Mouse (Mus musculus) midbrain, embryonic 15.5 days (tissue): ENCODE results near the gene Msmo1. TPM values are rescaled to one million over a fixed set of nuclear protein-coding genes. Genes with fewer than 3 reads are reported as not detected.

Source experiments
- ATAC-seq: fragments of 200-750 bp; cut with Nextera tagmentation; replicated peaks from 2 replicates; pipeline ENCODE4 v1.8.0; 2017; ENCODE audit warnings: moderate TSS enrichment
- H3K27ac ChIP-seq: fragments of 300-500 bp; sonication (generic); 2 replicates; pipeline ENCODE4 v1.5.1; 2015; ENCODE audit warnings: mild to moderate bottlenecking, inconsistent platforms
- H3K27me3 ChIP-seq: fragments of 300-500 bp; sonication (generic); replicated peaks from 2 replicates; pipeline ENCODE4 v1.6.1; 2015; ENCODE audit warnings: inconsistent platforms
- H3K36me3 ChIP-seq: fragments of 300-500 bp; sonication (generic); replicated peaks from 2 replicates; pipeline ENCODE4 v1.6.1; 2015; ENCODE audit warnings: inconsistent platforms
- H3K4me1 ChIP-seq: fragments of 300-500 bp; sonication (generic); 2 replicates; pipeline ENCODE4 v1.6.1; 2015; ENCODE audit warnings: inconsistent platforms
- H3K4me2 ChIP-seq: fragments of 300-500 bp; sonication (generic); 2 replicates; pipeline ENCODE4 v1.6.1; 2015; ENCODE audit warnings: inconsistent platforms, mild to moderate bottlenecking, moderate library complexity
- H3K4me3 ChIP-seq: fragments of 300-500 bp; sonication (generic); 2 replicates; pipeline ENCODE4 v1.5.1; 2015; ENCODE audit warnings: mild to moderate bottlenecking, inconsistent platforms
- H3K9ac ChIP-seq: fragments of 300-500 bp; sonication (generic); 2 replicates; pipeline ENCODE4 v1.6.1; 2015; ENCODE audit warnings: mild to moderate bottlenecking, inconsistent platforms
- H3K9me3 ChIP-seq: fragments of 300-500 bp; sonication (generic); 2 replicates; pipeline ENCODE4 v1.6.1; 2016; ENCODE audit warnings: inconsistent platforms
- WGBS: fragments of 180-500 bp; shearing (Covaris S2); methylation state at CpG from one replicate; pipeline ENCODE4 v1.1.7; 2015; ENCODE audit warnings: mixed read lengths; 5-methylcytosine and 5-hydroxymethylcytosine counted together
- polyA plus RNA-seq: library from polyadenylated mRNA; unstranded; fragments of >200 nt; fragmentation: Nextera tagmentation; extraction: Ambion mirVana; gene quantifications from 2 replicates; pipeline ENCODE4 v1.2.1, GENCODE M21; 2015

Msmo1 gene
- 153 and 156 TPM in 2 replicates for polyA plus RNA-seq

DNA sequence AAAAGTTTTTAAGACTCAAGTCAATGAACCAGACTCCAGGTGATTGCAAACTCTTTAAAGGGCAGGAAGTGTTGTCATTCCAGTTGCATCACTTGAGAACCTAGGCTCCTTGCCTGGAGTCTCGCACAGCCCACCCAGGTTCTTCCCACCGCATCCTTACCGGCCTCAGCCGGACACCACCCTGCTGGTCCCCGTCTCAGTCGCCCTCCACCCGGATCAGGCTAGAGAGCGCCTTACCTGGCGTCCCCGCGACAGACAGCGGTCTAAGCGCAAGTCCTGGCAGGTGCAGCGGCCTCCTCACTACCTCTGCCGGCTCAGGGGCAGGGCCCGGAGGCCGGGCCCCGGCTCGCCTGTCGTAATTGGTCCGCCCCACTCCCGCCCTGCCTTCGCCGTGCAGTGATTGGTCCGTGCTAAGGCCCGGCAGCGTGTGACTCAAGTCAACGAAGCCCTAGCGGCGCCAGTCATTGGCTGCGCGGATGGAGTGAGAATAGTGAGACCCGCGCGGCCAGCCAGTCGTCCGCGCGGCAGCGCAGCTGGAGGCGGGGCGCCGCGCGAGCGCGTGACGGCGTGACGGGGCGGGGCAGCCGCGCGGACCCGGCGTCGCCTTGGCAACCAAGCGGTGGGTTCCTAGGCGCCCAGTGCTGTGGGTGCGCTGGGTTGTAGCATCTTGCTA is at the start of gene Msmo1:
Msmo1 (minus strand) TSS at position 522 of the 673 bp plus-strand sequence.
- no peaks in the 10 kb centered on the region for H3K9me3 ChIP-seq
- peaks cover 5% of the 10 kb centered on the region; the same call in 1 of the 2 replicates for H3K36me3 ChIP-seq
- peaks cover 44% of the 10 kb centered on the region for H3K4me1 ChIP-seq

GRCm38 (mm10) chr8:64781947-64782346 is 48.4 kb upstream of the Msmo1 start:
- WGBS = 86% methylated on average over 6 of the region's 6 CpGs
- ATAC-seq = no peak
- Histone ChIP-seq H3K27ac (no peak overlapping the region), H3K9me3 (no peaks in the 10 kb centered on the region), H3K27me3 (no peaks in the 10 kb centered on the region), H3K36me3 (no peaks in the 10 kb centered on the region), H3K4me1 (no peaks in the 10 kb centered on the region), H3K9ac (no peak overlapping the region), H3K4me3 (no peak overlapping the region), H3K4me2 (no peak overlapping the region)

More for the DNA sequence above, at the start of gene Msmo1:
- WGBS = under 1% methylated on average over 60 of the region's 60 CpGs
- Histone ChIP-seq H3K27ac (peak within 1 kb of the TSS; percentile 92), H3K9ac (peak within 1 kb of the TSS; percentile 75), H3K4me2 (peak within 1 kb of the TSS; percentile 51), H3K4me3 (peak within 1 kb of the TSS; percentile 81), H3K27me3 (no peaks in the 10 kb centered on the region)
- peak; percentile 100 for ATAC-seq

DNA sequence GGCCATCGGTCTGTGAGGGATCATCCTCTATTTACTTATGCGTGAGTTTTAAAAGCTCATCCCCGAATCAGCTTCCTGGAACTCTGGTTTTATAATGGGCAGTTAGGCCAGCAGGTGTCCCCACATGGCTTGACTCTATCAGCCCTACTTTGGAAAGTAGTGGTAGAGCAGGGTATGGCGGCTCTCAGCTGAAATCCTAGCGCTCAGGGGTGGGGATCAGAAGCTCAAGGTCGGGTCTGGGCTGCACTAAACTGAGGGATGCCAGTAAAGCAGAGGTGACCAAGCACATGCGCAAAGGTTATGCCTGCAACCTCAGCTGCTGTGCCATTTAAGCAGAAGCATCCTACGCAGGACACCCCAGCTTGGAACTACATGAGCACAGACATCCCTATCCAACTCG is 44.3 kb upstream of the Msmo1 start:
- H3K4me1 ChIP-seq = no peaks in the 10 kb centered on the region
- no peaks in the 10 kb centered on the region for H3K27me3 ChIP-seq
- no peak overlapping the region for H3K9ac ChIP-seq
- no peak overlapping the region for H3K27ac ChIP-seq
- H3K9me3 ChIP-seq = no peaks in the 10 kb centered on the region
- 0 out of 2 replicates have a peak, but pooled peaks have one; percentile 18 for ATAC-seq
- 73% methylated on average over 9 of the region's 9 CpGs for WGBS
- no peaks in the 10 kb centered on the region for H3K36me3 ChIP-seq
- H3K4me3 ChIP-seq = no peak overlapping the region
- H3K4me2 ChIP-seq = no peak overlapping the region

DNA sequence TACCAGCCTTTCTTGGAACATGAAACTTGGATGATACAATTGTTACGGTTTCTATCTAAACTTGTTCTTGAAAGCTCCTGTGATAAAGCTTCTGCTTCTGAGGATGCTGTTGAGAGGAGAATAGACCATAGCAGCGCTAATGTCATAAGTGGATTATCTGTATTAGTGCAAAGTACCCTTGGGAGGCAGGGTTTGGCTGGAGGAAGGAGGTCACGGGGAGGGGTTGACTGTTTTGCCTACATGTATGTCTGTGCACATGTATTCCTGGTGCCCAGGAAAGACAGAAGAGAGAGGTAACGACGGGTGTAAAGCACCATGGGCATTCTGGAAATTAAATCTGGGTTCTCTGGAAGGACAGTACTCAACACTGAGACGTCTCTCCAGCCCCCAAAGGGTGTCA is 40.5 kb upstream of the Msmo1 start:
- Histone ChIP-seq H3K4me3 (no peak overlapping the region), H3K9me3 (no peaks in the 10 kb centered on the region), H3K36me3 (no peaks in the 10 kb centered on the region), H3K4me1 (no peaks in the 10 kb centered on the region), H3K4me2 (no peak overlapping the region), H3K27me3 (no peaks in the 10 kb centered on the region), H3K27ac (no peak overlapping the region), H3K9ac (no peak overlapping the region)
- no peak for ATAC-seq
- WGBS = 93% methylated on average over 6 of the region's 6 CpGs

DNA sequence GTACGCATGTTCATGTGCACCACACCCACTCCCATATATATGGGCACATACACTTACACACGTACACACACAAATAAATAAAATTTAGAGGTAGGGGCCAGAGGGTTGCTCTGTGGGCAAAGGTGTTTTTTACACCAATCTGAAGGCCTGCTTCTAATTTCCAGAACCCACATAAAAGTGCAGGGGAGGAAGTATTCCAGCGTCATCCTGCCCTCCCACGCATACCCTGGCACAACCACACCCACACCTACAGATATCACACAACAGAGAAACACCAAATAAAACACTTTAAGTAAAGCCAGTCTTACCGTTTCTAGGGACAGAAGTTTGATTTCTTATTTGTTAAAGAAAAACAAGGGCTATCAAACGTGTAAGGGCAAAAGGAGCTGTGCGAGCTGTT is 37.2 kb upstream of the Msmo1 start:
- Histone ChIP-seq H3K4me2 (no peak overlapping the region), H3K9me3 (no peaks in the 10 kb centered on the region), H3K4me3 (no peak overlapping the region), H3K36me3 (no peaks in the 10 kb centered on the region), H3K9ac (no peak overlapping the region), H3K27ac (no peak overlapping the region), H3K27me3 (no peaks in the 10 kb centered on the region), H3K4me1 (no peaks in the 10 kb centered on the region)
- ATAC-seq = no peak
- 91% methylated on average over 7 of the region's 7 CpGs for WGBS

- ATAC-seq = no peak
- H3K9ac ChIP-seq = no peak overlapping the region
- H3K36me3 ChIP-seq = no peaks in the 10 kb centered on the region
- H3K4me3 ChIP-seq = no peak overlapping the region
- WGBS = 79% methylated on average over 7 of the region's 7 CpGs
- H3K4me2 ChIP-seq = no peak overlapping the region
- H3K27ac ChIP-seq = no peak overlapping the region
- H3K27me3 ChIP-seq = no peaks in the 10 kb centered on the region
- H3K4me1 ChIP-seq = no peaks in the 10 kb centered on the region
- H3K9me3 ChIP-seq = no peaks in the 10 kb centered on the region
These were observed 36.0 kb upstream of the Msmo1 start for GRCm38 (mm10) chr8:64769586-64769985.

DNA sequence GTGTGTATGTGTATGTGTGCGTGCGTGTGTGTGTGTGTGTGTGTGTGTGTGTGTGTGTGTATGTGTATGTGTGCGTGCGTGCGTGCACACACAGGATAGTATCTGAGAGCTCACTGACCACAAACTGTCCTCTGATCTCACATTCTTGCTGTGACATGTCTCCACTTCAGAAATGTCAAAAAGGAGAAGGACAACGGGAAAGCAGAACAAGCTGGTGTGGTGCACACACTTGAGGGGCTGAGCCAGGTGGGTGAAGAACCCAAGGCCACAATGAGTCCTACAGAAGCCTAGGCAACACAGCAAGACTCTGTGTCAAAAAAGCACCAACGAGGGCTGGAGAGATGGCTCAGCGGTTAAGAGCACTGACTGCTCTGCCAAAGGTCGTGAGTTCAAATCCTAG is 35.1 kb upstream of the Msmo1 start:
- H3K9ac ChIP-seq = no peak overlapping the region
- H3K4me1 ChIP-seq = no peaks in the 10 kb centered on the region
- H3K27ac ChIP-seq = no peak overlapping the region
- no peaks in the 10 kb centered on the region for H3K36me3 ChIP-seq
- WGBS = 91% methylated on average over 7 of the region's 9 CpGs
- H3K27me3 ChIP-seq = no peaks in the 10 kb centered on the region
- H3K9me3 ChIP-seq = no peaks in the 10 kb centered on the region
- H3K4me2 ChIP-seq = no peak overlapping the region
- ATAC-seq = no peak
- H3K4me3 ChIP-seq = no peak overlapping the region

DNA sequence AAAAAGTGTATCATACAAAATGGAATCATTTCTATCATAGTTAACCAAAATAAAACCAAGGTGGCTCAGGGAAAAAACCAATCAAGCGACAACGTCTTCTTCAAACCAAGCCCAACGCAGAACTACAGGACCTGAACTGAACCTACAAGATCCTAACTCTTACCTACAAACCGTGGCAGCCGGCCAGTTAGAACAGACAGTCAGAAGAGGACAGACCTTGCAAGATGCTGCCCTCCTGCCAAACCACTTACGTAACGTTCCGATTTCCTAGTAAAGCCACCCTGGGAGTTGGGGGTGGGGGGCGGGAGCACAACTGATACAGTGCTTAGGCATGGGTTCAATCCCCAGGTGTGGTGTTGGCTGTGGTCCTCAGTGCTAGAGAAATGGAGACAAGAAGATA is 33.5 kb upstream of the Msmo1 start:
- WGBS = 94% methylated on average over 9 of the region's 9 CpGs
- H3K36me3 ChIP-seq = no peaks in the 10 kb centered on the region
- H3K4me3 ChIP-seq = no peak overlapping the region
- H3K27ac ChIP-seq = no peak overlapping the region
- no peaks in the 10 kb centered on the region for H3K27me3 ChIP-seq
- no peaks in the 10 kb centered on the region for H3K9me3 ChIP-seq
- no peak for ATAC-seq
- no peak overlapping the region for H3K9ac ChIP-seq
- H3K4me2 ChIP-seq = no peak overlapping the region
- no peaks in the 10 kb centered on the region for H3K4me1 ChIP-seq

DNA sequence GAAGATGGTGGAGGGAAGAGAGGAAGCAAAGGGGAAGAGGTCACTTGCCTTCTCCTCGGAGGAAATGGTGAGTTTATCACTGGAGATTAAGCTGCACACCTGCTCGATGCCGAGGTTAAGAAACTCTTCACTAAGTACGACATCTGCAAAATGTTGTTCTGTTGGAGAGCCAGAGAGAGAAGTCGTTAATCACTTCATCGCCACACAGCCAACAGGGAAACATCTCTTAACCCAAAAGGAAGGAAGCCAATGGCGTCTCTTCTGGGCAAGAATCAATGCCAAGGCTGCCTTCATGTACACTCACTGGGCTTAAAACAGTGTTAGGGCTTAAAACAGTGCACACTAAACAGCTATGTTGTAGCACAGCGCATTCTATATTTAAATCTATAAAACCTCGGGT is 30.5 kb upstream of the Msmo1 start:
- H3K4me3 ChIP-seq = no peak overlapping the region
- H3K4me2 ChIP-seq = no peak overlapping the region
- no peak for ATAC-seq
- no peaks in the 10 kb centered on the region for H3K4me1 ChIP-seq
- no peaks in the 10 kb centered on the region for H3K27me3 ChIP-seq
- H3K9ac ChIP-seq = no peak overlapping the region
- no peaks in the 10 kb centered on the region for H3K9me3 ChIP-seq
- WGBS = 89% methylated on average over 9 of the region's 9 CpGs
- no peak overlapping the region for H3K27ac ChIP-seq
- H3K36me3 ChIP-seq = no peaks in the 10 kb centered on the region

DNA sequence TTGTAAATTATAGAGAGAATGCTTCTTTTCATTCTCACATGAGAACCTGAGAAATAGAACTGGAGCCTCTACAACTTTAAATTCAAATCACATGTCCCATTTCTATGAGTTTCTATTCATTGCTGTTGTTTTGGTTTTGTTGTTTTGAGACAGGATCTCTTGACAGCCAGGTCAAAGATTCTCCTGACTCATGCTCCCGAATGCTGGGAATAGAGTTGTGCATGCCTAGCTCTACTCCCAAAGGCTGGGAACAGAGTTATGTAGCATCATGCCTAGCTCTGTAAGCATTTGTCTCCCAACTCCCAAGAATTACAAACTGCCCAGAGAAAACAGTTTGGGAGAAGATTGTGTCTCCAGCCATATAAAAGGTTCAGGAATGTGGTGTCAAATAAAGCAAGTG is 29.2 kb upstream of the Msmo1 start:
- Histone ChIP-seq H3K9me3 (no peaks in the 10 kb centered on the region), H3K4me1 (no peaks in the 10 kb centered on the region), H3K9ac (no peak overlapping the region), H3K4me3 (no peak overlapping the region), H3K27ac (no peak overlapping the region), H3K4me2 (no peak overlapping the region), H3K27me3 (no peaks in the 10 kb centered on the region), H3K36me3 (no peaks in the 10 kb centered on the region; the same call in 1 of the 2 replicates)
- 83% methylated on average over 1 of the region's 1 CpGs for WGBS
- no peak for ATAC-seq

GRCm38 (mm10) chr8:64761430-64761829 is 27.8 kb upstream of the Msmo1 start:
- peak; percentile 66 for ATAC-seq
- no peaks in the 10 kb centered on the region for H3K4me1 ChIP-seq
- H3K4me3 ChIP-seq = no peak overlapping the region
- no peaks in the 10 kb centered on the region for H3K27me3 ChIP-seq
- WGBS = 72% methylated on average over 8 of the region's 8 CpGs
- no peak overlapping the region for H3K27ac ChIP-seq
- H3K36me3 ChIP-seq = no peaks in the 10 kb centered on the region; the same call in 1 of the 2 replicates
- no peak overlapping the region for H3K9ac ChIP-seq
- no peak overlapping the region for H3K4me2 ChIP-seq
- no peaks in the 10 kb centered on the region for H3K9me3 ChIP-seq

- no peak for ATAC-seq
- no peak overlapping the region for H3K9ac ChIP-seq
- no peaks in the 10 kb centered on the region for H3K4me1 ChIP-seq
- no peak overlapping the region for H3K4me2 ChIP-seq
- no peak overlapping the region for H3K4me3 ChIP-seq
- peaks cover 4% of the 10 kb centered on the region; the same call in 1 of the 2 replicates for H3K36me3 ChIP-seq
- 93% methylated on average over 15 of the region's 15 CpGs for WGBS
- no peaks in the 10 kb centered on the region for H3K9me3 ChIP-seq
- H3K27me3 ChIP-seq = no peaks in the 10 kb centered on the region
- no peak overlapping the region for H3K27ac ChIP-seq
These were observed 24.4 kb upstream of the Msmo1 start for GRCm38 (mm10) chr8:64757956-64758355.
